Mouse (Mus musculus) limb, embryonic 14.5 days (tissue): Measurements from ENCODE around the gene Tgoln1. TPM values are rescaled to one million over a fixed set of nuclear protein-coding genes. Genes with fewer than 3 reads are reported as not detected.
A peak's percentile ranks its signal among the peaks of the same experiment; 100 is the strongest.

ENCODE experiments used
- ATAC-seq: fragments of 200-750 bp; cut with Nextera tagmentation; 2 replicates; pipeline ENCODE4 v1.8.0; 2017; ENCODE audit warnings: low read depth, moderate number of reproducible peaks, moderate TSS enrichment; ENCODE audit not compliant: low FRiP score
- DNase-seq: peaks from one replicate; pipeline ENCODE4 v3.0.0-alpha.2; 2015; ENCODE audit warnings: low spot score
- H3K27ac ChIP-seq: fragments of 300-500 bp; sonication (generic); replicated peaks from 2 replicates; pipeline ENCODE4 v1.5.1; 2014; ENCODE audit warnings: low read depth, mild to moderate bottlenecking, low read length, moderate library complexity, mixed read lengths
- H3K27me3 ChIP-seq: fragments of 300-500 bp; sonication (generic); 2 replicates; pipeline ENCODE4 v1.6.1; 2014; ENCODE audit warnings: low read length, mixed read lengths; ENCODE audit not compliant: control insufficient read depth, insufficient read depth
- H3K36me3 ChIP-seq: fragments of 300-500 bp; sonication (generic); 2 replicates; pipeline ENCODE4 v1.6.1; 2014; ENCODE audit warnings: mild to moderate bottlenecking, low read length, moderate library complexity, mixed read lengths; ENCODE audit not compliant: control insufficient read depth, insufficient read depth
- H3K4me1 ChIP-seq: fragments of 300-500 bp; sonication (generic); 2 replicates; pipeline ENCODE4 v1.6.1; 2014; ENCODE audit warnings: antibody characterized with exemption, low read length, mixed read lengths; ENCODE audit not compliant: control insufficient read depth, insufficient read depth
- H3K4me2 ChIP-seq: fragments of 300-500 bp; sonication (generic); replicated peaks from 2 replicates; pipeline ENCODE4 v1.6.1; 2014; ENCODE audit warnings: low read depth, mild to moderate bottlenecking, low read length, moderate library complexity; ENCODE audit not compliant: severe bottlenecking
- H3K4me3 ChIP-seq: fragments of 300-500 bp; sonication (generic); replicated peaks from 2 replicates; pipeline ENCODE4 v1.5.1; 2014; ENCODE audit warnings: low read length
- H3K9ac ChIP-seq: fragments of 300-500 bp; sonication (generic); 2 replicates; pipeline ENCODE4 v1.6.1; 2014; ENCODE audit warnings: mild to moderate bottlenecking, low read depth, low read length, moderate library complexity; ENCODE audit not compliant: severe bottlenecking
- H3K9me3 ChIP-seq: fragments of 300-500 bp; sonication (generic); 2 replicates; pipeline ENCODE4 v1.6.1; 2016; ENCODE audit warnings: low read length; ENCODE audit not compliant: control insufficient read depth
- POLR2A ChIP-seq: fragments of 200-500 bp; IDR thresholded peaks from 2 replicates; pipeline ENCODE4 v1.8.0; 2012; ENCODE audit warnings: inconsistent platforms, mild to moderate bottlenecking, moderate library complexity, borderline replicate concordance; ENCODE audit not compliant: insufficient read depth, insufficient read length; ENCODE audit errors: extremely low read depth
- WGBS: fragments of 180-500 bp; shearing (Covaris S2); extraction: QIAGEN DNeasy Blood & Tissue Kit; methylation state at CpG from one replicate; pipeline ENCODE4 v1.1.7; 2014; 5-methylcytosine and 5-hydroxymethylcytosine counted together
- polyA plus RNA-seq, 2 experiments: library from polyadenylated mRNA; depleted of rRNA in 1 of 2; stranded (reverse) in 1 of 2; unstranded in 1 of 2; fragments of >200 nt; fragmentation: Nextera tagmentation in 1 of 2; extraction: Ambion mirVana in 1 of 2; gene quantifications; 2 replicates each; pipeline versions ENCODE4 v1.2.1 to v1.2.3; 2012 to 2014

The Tgoln1 gene
- polyA plus RNA-seq, 2 experiments = 19.4 to 27.6 TPM

GRCm38 (mm10) chr6:72641218-72641954, 24.6 kb upstream of the Tgoln1 start:
- H3K9ac ChIP-seq = no peak overlapping the region
- no peaks in the 10 kb centered on the region for H3K27me3 ChIP-seq
- no peak overlapping the region for H3K4me2 ChIP-seq
- H3K4me3 ChIP-seq = no peak overlapping the region
- DNase-seq (no peak), ATAC-seq (no peak)
- no peak overlapping the region for H3K27ac ChIP-seq
- peaks cover under 1% of the 10 kb centered on the region; the same call in 1 of the 2 replicates for H3K4me1 ChIP-seq
- WGBS = 70% methylated on average over 18 of the region's 18 CpGs
- peaks cover 3% of the 10 kb centered on the region for H3K36me3 ChIP-seq
- TF ChIP-seq POLR2A = no peak
- H3K9me3 ChIP-seq = no peaks in the 10 kb centered on the region

DNA sequence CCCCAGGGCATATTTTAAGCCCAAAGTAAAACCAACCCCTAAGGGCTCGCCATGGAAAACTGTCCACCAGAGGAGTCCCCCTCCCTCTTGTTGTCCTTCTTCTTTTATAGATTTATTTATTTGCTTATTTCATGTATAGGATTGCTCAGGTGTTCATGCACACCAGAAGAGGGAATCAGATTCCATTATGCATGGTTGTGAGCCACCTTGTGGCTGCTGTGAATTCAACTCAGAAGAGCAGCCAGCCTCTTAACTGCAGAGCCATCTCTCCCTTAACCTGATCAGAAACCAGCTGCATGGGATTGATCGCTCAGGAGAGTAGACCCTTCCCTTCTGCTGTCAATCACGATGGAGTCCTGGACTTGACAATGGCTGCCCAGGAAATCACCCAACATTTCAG, 20.1 kb upstream of the Tgoln1 start:
- Histone ChIP-seq H3K9ac (no peak overlapping the region), H3K27ac (no peak overlapping the region), H3K4me1 (peaks cover 4% of the 10 kb centered on the region; the same call in 1 of the 2 replicates), H3K4me2 (no peak overlapping the region), H3K27me3 (no peaks in the 10 kb centered on the region), H3K9me3 (no peaks in the 10 kb centered on the region), H3K36me3 (peaks cover 29% of the 10 kb centered on the region), H3K4me3 (no peak overlapping the region)
- ATAC-seq = no peak
- WGBS = 77% methylated on average over 3 of the region's 3 CpGs
- no peak for TF ChIP-seq POLR2A
- DNase-seq = no peak

- peak; percentile 58; the same call in 1 of the 2 replicates for ATAC-seq
- H3K36me3 ChIP-seq = peaks cover 36% of the 10 kb centered on the region
- no peak overlapping the region for H3K9ac ChIP-seq
- DNase-seq = peak; percentile 71
- H3K27me3 ChIP-seq = no peaks in the 10 kb centered on the region
- H3K4me2 ChIP-seq = 0 out of 2 replicates have a peak overlapping the region, but pooled peaks have one; percentile 10
- WGBS = 40% methylated on average over 12 of the region's 12 CpGs
- peaks cover 4% of the 10 kb centered on the region; the same call in 1 of the 2 replicates for H3K4me1 ChIP-seq
- H3K4me3 ChIP-seq = no peak overlapping the region
- no peaks in the 10 kb centered on the region for H3K9me3 ChIP-seq
- no peak overlapping the region for H3K27ac ChIP-seq
- TF ChIP-seq POLR2A = no peak
Observed at GRCm38 (mm10) chr6:72635760-72636431, 19.1 kb upstream of the Tgoln1 start.

GRCm38 (mm10) chr6:72634311-72634710, 17.5 kb upstream of the Tgoln1 start:
- DNase-seq = no peak
- TF ChIP-seq POLR2A = no peak
- no peaks in the 10 kb centered on the region for H3K27me3 ChIP-seq

DNA sequence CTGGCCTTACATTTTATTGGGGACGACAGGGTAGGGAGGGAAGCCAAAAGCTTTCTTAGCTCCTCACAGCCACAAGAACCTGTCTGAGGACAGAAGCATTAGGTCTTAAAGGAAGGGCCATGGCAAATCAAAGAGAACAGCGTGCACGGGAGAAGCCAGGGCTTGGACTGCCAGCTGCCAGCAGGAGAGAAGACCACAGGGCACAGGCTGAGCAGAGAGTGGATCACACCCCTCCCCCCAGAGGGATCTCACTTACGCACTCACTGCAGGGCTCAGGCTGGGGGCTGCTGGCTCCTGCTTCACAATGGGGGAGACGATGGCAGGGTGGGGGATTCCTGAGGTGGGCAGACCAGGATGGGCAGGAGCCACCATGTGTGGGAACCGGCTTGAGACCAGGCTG, 14.9 kb upstream of the Tgoln1 start:
- Histone ChIP-seq H3K9me3 (no peaks in the 10 kb centered on the region), H3K4me1 (peaks cover 4% of the 10 kb centered on the region; the same call in 1 of the 2 replicates), H3K9ac (no peak overlapping the region), H3K4me2 (no peak overlapping the region), H3K27ac (no peak overlapping the region), H3K4me3 (no peak overlapping the region), H3K36me3 (peaks cover 72% of the 10 kb centered on the region), H3K27me3 (no peaks in the 10 kb centered on the region)
- TF ChIP-seq POLR2A = no peak
- no peak for DNase-seq
- 69% methylated on average over 6 of the region's 6 CpGs for WGBS
- ATAC-seq = no peak

More at GRCm38 (mm10) chr6:72634311-72634710, 17.5 kb upstream of the Tgoln1 start:
- 72% methylated on average over 10 of the region's 10 CpGs for WGBS
- no peak overlapping the region for H3K9ac ChIP-seq
- H3K9me3 ChIP-seq = no peaks in the 10 kb centered on the region
- ATAC-seq = no peak
- no peak overlapping the region for H3K4me3 ChIP-seq
- H3K4me1 ChIP-seq = peaks cover 4% of the 10 kb centered on the region; the same call in 1 of the 2 replicates
- peaks cover 52% of the 10 kb centered on the region for H3K36me3 ChIP-seq
- no peak overlapping the region for H3K4me2 ChIP-seq
- no peak overlapping the region for H3K27ac ChIP-seq
